Mouse (Mus musculus) intestine, embryonic 14.5 days (tissue): ENCODE measurements around the gene Cmtm1. TPM values are rescaled to one million over a fixed set of nuclear protein-coding genes. Genes with fewer than 3 reads are reported as not detected.
"Not testable (repeated sequence)": the region's sequence is repeated elsewhere in the genome, so short reads cannot be mapped to it uniquely, and the experiment has no call there.

ENCODE experiments used
- ATAC-seq: fragments of 200-750 bp; cut with Nextera tagmentation; replicated peaks from 2 replicates; pipeline ENCODE4 v1.8.0; 2017; ENCODE audit warnings: low read depth, moderate number of reproducible peaks, moderate TSS enrichment, moderate library complexity; ENCODE audit not compliant: low FRiP score, low TSS enrichment
- DNase-seq: peaks from one replicate; pipeline ENCODE4 v3.0.0-alpha.2; 2018; ENCODE audit warnings: low spot score
- H3K27ac ChIP-seq: fragments of 300-500 bp; sonication (generic); 2 replicates; pipeline ENCODE4 v1.5.1; 2014; ENCODE audit warnings: low read depth, mild to moderate bottlenecking, control low read depth
- H3K27me3 ChIP-seq: fragments of 300-500 bp; sonication (generic); replicated peaks from 2 replicates; pipeline ENCODE4 v1.6.1; 2014; ENCODE audit warnings: low read length, control low read depth; ENCODE audit not compliant: control insufficient read depth, insufficient read depth
- H3K36me3 ChIP-seq: fragments of 300-500 bp; sonication (generic); 2 replicates; pipeline ENCODE4 v1.6.1; 2014; ENCODE audit warnings: low read length, control low read depth; ENCODE audit not compliant: control insufficient read depth, insufficient read depth
- H3K4me1 ChIP-seq: fragments of 300-500 bp; sonication (generic); replicated peaks from 2 replicates; pipeline ENCODE4 v1.6.1; 2014; ENCODE audit warnings: low read length, control low read depth, mixed read lengths; ENCODE audit not compliant: control insufficient read depth, insufficient read depth
- H3K4me2 ChIP-seq: fragments of 300-500 bp; sonication (generic); 2 replicates; pipeline ENCODE4 v1.6.1; 2014; ENCODE audit warnings: low read length
- H3K4me3 ChIP-seq: fragments of 300-500 bp; sonication (generic); 2 replicates; pipeline ENCODE4 v1.5.1; 2014; ENCODE audit warnings: low read depth, low read length, control low read depth, mixed read lengths
- H3K9ac ChIP-seq: fragments of 300-500 bp; sonication (generic); 2 replicates; pipeline ENCODE4 v1.6.1; 2014; ENCODE audit warnings: mild to moderate bottlenecking, low read length
- H3K9me3 ChIP-seq: fragments of 300-500 bp; sonication (generic); 2 replicates; pipeline ENCODE4 v1.6.1; 2016; ENCODE audit warnings: low read length, control low read depth; ENCODE audit not compliant: control insufficient read depth
- WGBS: fragments of 180-500 bp; shearing (Covaris S2); extraction: QIAGEN DNeasy Blood & Tissue Kit; methylation state at CpG from one replicate; pipeline ENCODE4 v1.1.7; 2014; 5-methylcytosine and 5-hydroxymethylcytosine counted together
- polyA plus RNA-seq: library from polyadenylated mRNA; unstranded; fragments of >200 nt; fragmentation: Nextera tagmentation; extraction: Ambion mirVana; gene quantifications from 2 replicates; pipeline ENCODE4 v1.2.1, GENCODE M21; 2014

Gene Cmtm1
- not detected in 2 replicates for polyA plus RNA-seq

DNA sequence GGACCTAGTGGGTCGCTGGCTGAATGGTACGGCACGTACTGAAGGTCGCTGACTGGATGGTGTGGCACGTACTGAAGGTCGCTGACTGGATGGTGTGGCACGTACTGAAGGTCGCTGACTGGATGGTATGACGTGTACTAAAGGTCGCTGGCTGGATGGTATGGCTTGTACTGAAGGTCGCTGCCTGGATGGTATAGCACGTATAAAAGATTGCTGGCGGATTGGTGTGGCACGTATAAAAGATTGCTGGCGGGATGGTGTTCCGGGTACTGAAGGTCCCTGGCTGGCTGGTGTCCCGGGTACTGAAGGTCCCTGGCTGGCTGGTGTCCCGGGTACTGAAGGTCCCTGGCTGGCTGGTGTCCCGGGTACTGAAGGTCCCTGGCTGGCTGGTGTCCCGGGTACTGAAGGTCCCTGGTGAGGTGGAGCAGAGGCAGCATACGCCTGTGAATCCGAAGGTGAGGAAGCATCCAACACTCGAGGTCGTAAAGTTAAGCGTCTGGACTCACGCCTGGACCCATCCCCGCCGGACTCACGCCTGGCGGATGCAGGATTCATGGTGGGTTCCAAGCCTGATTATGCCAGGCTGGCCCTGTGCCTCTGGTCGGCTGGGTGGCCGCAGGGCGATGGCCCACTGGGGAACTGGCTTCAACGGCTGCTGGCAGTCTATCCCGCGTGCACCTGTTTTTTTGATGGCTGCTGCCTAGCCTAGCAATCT lies at the start of gene Cmtm1, which contains the start of gene Gm45711:
TSS of gene Cmtm1 (minus strand) at position 705 of the 715 bp plus-strand sequence.
TSS of gene Gm45711 (minus strand) at position 641 of the 715 bp plus-strand sequence.
- not testable (repeated sequence) for H3K36me3 ChIP-seq, H3K27me3 ChIP-seq, H3K9me3 ChIP-seq, H3K27ac ChIP-seq, H3K4me2 ChIP-seq, H3K9ac ChIP-seq, H3K4me1 ChIP-seq, H3K4me3 ChIP-seq, DNase-seq, ATAC-seq
- WGBS = 85% methylated on average over 34 of the region's 36 CpGs

DNA sequence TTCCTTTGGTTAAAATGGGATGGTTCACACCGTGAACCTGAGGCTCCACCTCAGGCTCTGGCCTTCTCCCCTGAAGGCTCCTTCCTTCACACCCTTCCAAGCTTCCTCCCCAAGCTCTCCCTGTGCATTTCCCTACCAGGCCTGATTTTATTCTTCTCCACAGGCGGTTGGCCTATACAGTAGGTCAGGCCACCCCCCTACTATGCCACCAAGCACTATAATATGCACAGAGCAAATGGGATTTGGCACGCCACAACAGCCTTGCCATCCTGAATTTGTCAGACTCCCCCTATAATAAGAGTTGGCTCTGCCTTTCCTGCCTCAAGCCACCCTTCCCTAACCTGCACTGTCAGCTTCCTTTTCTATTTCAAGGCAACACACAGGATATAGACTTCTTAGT lies 48.7 kb upstream of the Cmtm1 start:
- 79% methylated on average over 3 of the region's 3 CpGs for WGBS
- Histone ChIP-seq H3K9ac (no peak overlapping the region), H3K36me3 (peaks cover 32% of the 10 kb centered on the region), H3K9me3 (no peaks in the 10 kb centered on the region), H3K27me3 (no peaks in the 10 kb centered on the region), H3K4me1 (no peaks in the 10 kb centered on the region), H3K4me2 (no peak overlapping the region), H3K4me3 (no peak overlapping the region), H3K27ac (no peak overlapping the region)
- ATAC-seq (no peak), DNase-seq (no peak)

DNA sequence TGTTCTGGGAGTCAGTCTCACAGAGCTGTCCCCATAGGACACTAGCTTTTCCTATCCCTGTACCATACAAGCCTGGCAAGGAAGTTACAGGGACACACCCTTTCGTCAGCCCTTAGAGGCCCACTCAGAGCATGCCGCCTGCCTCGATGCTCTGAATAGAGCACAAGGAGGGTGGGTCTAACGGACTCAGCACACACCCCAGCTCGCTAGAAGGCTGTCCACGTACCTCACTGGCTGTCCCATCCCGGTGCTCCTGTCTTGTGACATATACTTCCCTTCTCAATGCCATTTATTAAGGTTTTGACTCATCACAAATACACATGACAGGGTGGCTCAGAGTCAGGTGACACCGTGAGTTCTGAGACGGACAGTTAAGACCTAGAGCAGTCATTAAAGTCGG lies 44.6 kb upstream of the Cmtm1 start:
- Histone ChIP-seq H3K27ac (no peak overlapping the region), H3K4me1 (no peaks in the 10 kb centered on the region), H3K4me2 (no peak overlapping the region), H3K36me3 (peaks cover 37% of the 10 kb centered on the region), H3K9me3 (no peaks in the 10 kb centered on the region), H3K27me3 (no peaks in the 10 kb centered on the region), H3K4me3 (no peak overlapping the region), H3K9ac (no peak overlapping the region)
- no peak for DNase-seq
- ATAC-seq = no peak
- WGBS = 92% methylated on average over 10 of the region's 10 CpGs

DNA sequence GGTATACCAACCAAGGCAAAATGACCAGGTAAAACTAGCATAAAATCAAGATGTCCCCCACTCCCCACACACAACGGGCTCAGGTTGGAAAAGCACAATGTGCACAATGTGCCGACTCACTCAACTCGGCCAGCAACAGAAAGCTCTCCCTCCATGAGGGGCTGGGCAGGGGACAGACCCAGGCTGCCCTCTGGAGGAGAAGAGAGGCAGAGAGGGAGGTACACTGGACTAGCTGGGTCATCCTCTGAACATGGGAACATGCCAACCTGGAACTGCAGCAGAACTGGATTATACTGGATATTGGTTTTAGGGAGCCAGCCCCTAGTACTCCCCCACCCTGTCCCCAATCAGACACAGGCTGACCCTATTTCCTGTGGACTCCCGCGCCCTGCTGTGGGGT lies 43.2 kb upstream of the Cmtm1 start:
- ATAC-seq = no peak

DNA sequence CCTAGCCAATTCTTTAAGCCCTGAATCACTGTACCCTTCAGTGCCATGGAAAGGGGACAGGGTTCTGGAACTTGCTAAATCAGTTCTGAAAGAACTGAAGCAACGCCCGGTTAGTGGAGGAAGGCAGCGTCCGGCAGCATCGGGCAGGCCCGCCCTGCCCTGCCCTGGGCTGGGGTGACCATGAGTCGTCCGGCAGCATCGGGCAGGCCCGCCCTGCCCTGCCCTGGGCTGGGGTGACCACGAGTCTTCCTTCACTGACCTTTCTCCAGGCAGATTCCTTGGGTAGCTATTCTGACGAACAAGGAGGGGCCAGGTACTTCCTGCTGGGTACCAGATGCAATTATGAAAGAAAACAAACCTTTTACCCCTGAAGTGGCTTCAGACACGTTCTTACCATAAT lies 40.1 kb upstream of the Cmtm1 start:
- no peak for ATAC-seq
- 82% methylated on average over 13 of the region's 13 CpGs for WGBS

More for the DNA sequence above, 43.2 kb upstream of the Cmtm1 start:
- Histone ChIP-seq H3K27me3 (no peaks in the 10 kb centered on the region), H3K4me1 (no peaks in the 10 kb centered on the region), H3K27ac (no peak overlapping the region), H3K4me2 (no peak overlapping the region), H3K36me3 (peaks cover 43% of the 10 kb centered on the region), H3K9ac (no peak overlapping the region), H3K4me3 (no peak overlapping the region), H3K9me3 (no peaks in the 10 kb centered on the region)
- DNase-seq = no peak
- WGBS = 68% methylated on average over 5 of the region's 5 CpGs

DNA sequence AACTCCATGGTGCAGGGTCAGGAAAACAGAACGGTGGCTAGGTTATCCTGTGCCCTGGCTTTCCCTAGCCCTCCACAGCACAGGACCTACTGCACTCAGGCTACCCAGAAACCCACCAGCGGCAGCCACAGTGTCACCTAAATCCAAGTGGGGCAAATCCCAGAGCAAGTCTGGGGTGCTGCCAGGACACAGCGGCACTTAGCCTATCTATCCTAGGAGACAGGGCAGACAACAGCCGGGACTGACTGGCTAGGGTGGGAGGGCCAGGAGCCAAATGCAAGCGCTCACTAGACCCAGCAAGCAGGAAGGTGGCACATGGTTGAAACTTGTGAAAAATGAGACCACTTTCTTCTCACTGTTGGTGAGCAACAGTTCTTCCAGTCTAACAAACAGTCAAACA lies 39.0 kb upstream of the Cmtm1 start:
- ATAC-seq = no peak
- Histone ChIP-seq H3K9me3 (no peaks in the 10 kb centered on the region), H3K9ac (no peak overlapping the region), H3K4me1 (peaks cover under 1% of the 10 kb centered on the region; the same call in 1 of the 2 replicates), H3K4me3 (no peak overlapping the region), H3K36me3 (peaks cover 54% of the 10 kb centered on the region), H3K4me2 (no peak overlapping the region), H3K27ac (no peak overlapping the region), H3K27me3 (no peaks in the 10 kb centered on the region)
- DNase-seq = no peak
- 79% methylated on average over 5 of the region's 5 CpGs for WGBS

More for the DNA sequence above, 40.1 kb upstream of the Cmtm1 start:
- no peaks in the 10 kb centered on the region for H3K9me3 ChIP-seq
- no peak overlapping the region for H3K9ac ChIP-seq
- H3K4me2 ChIP-seq = no peak overlapping the region
- DNase-seq = no peak
- peaks cover 54% of the 10 kb centered on the region for H3K36me3 ChIP-seq
- no peak overlapping the region for H3K27ac ChIP-seq
- H3K4me1 ChIP-seq = no peaks in the 10 kb centered on the region
- H3K4me3 ChIP-seq = no peak overlapping the region
- no peaks in the 10 kb centered on the region for H3K27me3 ChIP-seq

DNA sequence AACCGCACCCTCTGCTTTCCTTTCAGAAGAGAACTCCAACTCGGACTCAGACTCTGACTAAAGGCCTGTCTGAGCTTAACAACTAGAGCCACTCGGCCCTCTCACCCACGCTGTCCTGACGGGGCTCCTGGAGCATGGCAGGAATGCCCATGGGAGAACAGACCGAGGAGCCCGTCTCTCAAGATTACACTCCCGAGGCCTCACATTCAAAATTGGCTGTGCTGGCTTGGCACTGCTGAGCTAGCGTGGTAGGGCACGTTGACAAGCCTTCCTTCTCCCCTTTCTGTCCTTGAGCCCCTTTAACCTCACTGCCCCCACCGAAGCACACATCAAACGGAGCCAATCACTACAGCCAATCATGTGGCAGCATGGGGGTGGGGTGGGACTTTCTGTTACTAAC lies 36.8 kb upstream of the Cmtm1 start:
- Histone ChIP-seq H3K4me1 (peaks cover 8% of the 10 kb centered on the region), H3K4me3 (no peak overlapping the region), H3K36me3 (peaks cover 56% of the 10 kb centered on the region), H3K4me2 (no peak overlapping the region), H3K27me3 (no peaks in the 10 kb centered on the region), H3K9ac (no peak overlapping the region), H3K27ac (no peak overlapping the region), H3K9me3 (no peaks in the 10 kb centered on the region)
- DNase-seq = no peak
- 67% methylated on average over 12 of the region's 12 CpGs for WGBS
- no peak for ATAC-seq

DNA sequence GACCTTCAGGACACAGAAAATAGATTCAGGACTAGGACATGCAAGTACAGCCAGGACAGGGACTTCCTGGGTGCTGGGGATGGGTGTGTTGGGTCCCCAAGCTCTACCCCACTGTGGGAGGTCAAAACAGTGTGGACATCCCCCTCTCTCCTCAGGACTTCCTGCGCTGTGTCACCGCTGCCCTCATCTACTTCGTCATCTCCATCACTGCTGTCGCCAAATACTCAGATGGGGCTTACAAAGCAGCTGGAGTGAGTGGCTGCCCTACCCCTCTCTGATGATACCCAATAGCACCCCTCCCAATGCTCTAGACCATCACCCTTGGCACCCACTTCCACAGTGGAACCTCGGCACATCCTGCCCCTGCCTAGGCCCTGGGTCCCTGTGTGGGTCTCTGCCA lies 34.7 kb upstream of the Cmtm1 start:
- Histone ChIP-seq H3K9ac (no peak overlapping the region), H3K27ac (no peak overlapping the region), H3K27me3 (no peaks in the 10 kb centered on the region), H3K4me1 (peaks cover 13% of the 10 kb centered on the region), H3K9me3 (no peaks in the 10 kb centered on the region), H3K4me3 (no peak overlapping the region), H3K36me3 (peaks cover 56% of the 10 kb centered on the region), H3K4me2 (no peak overlapping the region)
- no peak for ATAC-seq
- 88% methylated on average over 5 of the region's 5 CpGs for WGBS
- DNase-seq = no peak

DNA sequence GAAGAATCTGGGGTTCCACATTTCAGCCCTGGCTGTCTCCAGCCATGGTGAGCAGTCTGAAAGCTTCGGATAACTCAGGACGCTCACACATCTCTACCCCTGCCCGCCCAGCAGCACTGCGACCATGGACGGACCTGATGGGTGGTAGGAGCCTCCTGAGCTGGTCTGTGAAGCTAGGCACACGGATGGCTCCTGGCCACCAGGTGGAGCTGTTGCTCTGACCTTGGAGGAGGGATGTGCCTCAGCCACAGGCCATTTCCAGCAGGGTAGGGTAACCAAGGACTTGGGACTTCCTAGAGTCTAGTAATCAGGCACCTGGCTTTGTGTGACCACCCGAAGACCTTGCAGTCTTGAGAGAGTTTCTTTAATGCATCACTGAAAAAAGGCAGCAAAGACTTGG lies 34.0 kb upstream of the Cmtm1 start:
- H3K27ac ChIP-seq = no peak overlapping the region
- ATAC-seq = peak; percentile 22; the same call in 1 of the 2 replicates
- peak; percentile 93 for DNase-seq

More for the DNA sequence above, 34.0 kb upstream of the Cmtm1 start:
- Histone ChIP-seq H3K9ac (no peak overlapping the region), H3K27me3 (no peaks in the 10 kb centered on the region), H3K4me1 (peaks cover 19% of the 10 kb centered on the region), H3K4me3 (no peak overlapping the region), H3K9me3 (no peaks in the 10 kb centered on the region), H3K4me2 (no peak overlapping the region), H3K36me3 (peaks cover 54% of the 10 kb centered on the region)
- 12% methylated on average over 7 of the region's 7 CpGs for WGBS
